ENCODE assay signal across 8 mouse cellular contexts in genomic region chr3:95105121-95105520, GRCm38 (mm10). TPM values are rescaled to one million over a fixed set of nuclear protein-coding genes. Genes with fewer than 3 reads are reported as not detected.
DNase-seq lines count a peak whose midpoint lies in the region; ATAC-seq and TF ChIP-seq lines count a peak whose summit lies in the region.

No protein-coding gene starts in this region.

- intact Hi-C loops in heart, postnatal 36 days (cut with DNase I): no loop called here

- H3K9me3 ChIP-seq in heart, embryonic 12.5 days (replicated peaks): no peaks in the 10 kb centered on the region
- no peaks in the 10 kb centered on the region for H3K9me3 ChIP-seq in ES-Bruce4 (replicated peaks; ENCODE audit: control insufficient read depth, insufficient read depth, low read length, poor library complexity, severe bottlenecking)
- H3K9me3 ChIP-seq in forebrain, embryonic 15.5 days: no peaks in the 10 kb centered on the region
- H3K9me3 ChIP-seq in limb, embryonic 15.5 days: no peaks in the 10 kb centered on the region

- no peak for DNase-seq in heart, postnatal 36 days
- no peak for DNase-seq in gastrocnemius, adult 8-10 months (ENCODE audit: low spot score in 2 of 2)
- DNase-seq in cerebellum, postnatal 4 days (ENCODE audit: low spot score in 2 of 2): no peak
- DNase-seq in thymus, adult 18-20 months: no peak

- TF ChIP-seq CTCF in ES-Bruce4 (IDR thresholded peaks at IDR 0.05; ENCODE audit: low read depth, low read length): no peak

- H3K9ac ChIP-seq in heart, embryonic 12.5 days: peak overlapping the region; percentile 85
- H3K9ac ChIP-seq in ES-Bruce4 (ENCODE audit: low read depth, poor library complexity, severe bottlenecking): peak overlapping the region; percentile 94
- H3K9ac ChIP-seq in forebrain, embryonic 15.5 days (replicated peaks): peak overlapping the region; percentile 86
- H3K9ac ChIP-seq in limb, embryonic 15.5 days: 0 out of 2 replicates have a peak overlapping the region, but pooled peaks have one; percentile 87

- peaks cover 23% of the 10 kb centered on the region for H3K4me1 ChIP-seq in heart, embryonic 12.5 days (replicated peaks)
- H3K4me1 ChIP-seq in ES-Bruce4 (ENCODE audit: control insufficient read depth, insufficient read depth, low read length): no peaks in the 10 kb centered on the region
- peaks cover 32% of the 10 kb centered on the region for H3K4me1 ChIP-seq in forebrain, embryonic 15.5 days
- H3K4me1 ChIP-seq in limb, embryonic 15.5 days: peaks cover 7% of the 10 kb centered on the region

- TF ChIP-seq POLR2A in ES-Bruce4 (IDR thresholded peaks at IDR 0.05; ENCODE audit: insufficient read depth, low read length): no peak

- H3K36me3 ChIP-seq in heart, embryonic 12.5 days: peaks cover 17% of the 10 kb centered on the region
- peaks cover 12% of the 10 kb centered on the region for H3K36me3 ChIP-seq in ES-Bruce4 (ENCODE audit: control insufficient read depth, insufficient read depth, low read length, poor library complexity, severe bottlenecking)
- H3K36me3 ChIP-seq in forebrain, embryonic 15.5 days: no peaks in the 10 kb centered on the region
- H3K36me3 ChIP-seq in limb, embryonic 15.5 days: peaks cover 10% of the 10 kb centered on the region; the same call in 1 of the 2 replicates

- H3K27me3 ChIP-seq in heart, embryonic 12.5 days (replicated peaks): no peaks in the 10 kb centered on the region
- no peaks in the 10 kb centered on the region for H3K27me3 ChIP-seq in ES-Bruce4 (ENCODE audit: control insufficient read depth, insufficient read depth, low read length, poor library complexity, severe bottlenecking)
- H3K27me3 ChIP-seq in forebrain, embryonic 15.5 days: no peaks in the 10 kb centered on the region
- no peaks in the 10 kb centered on the region for H3K27me3 ChIP-seq in limb, embryonic 15.5 days

- ATAC-seq in heart, embryonic 12.5 days (ENCODE audit: insufficient number of reproducible peaks, low FRiP score): no peak
- no peak for ATAC-seq in forebrain, embryonic 15.5 days (replicated peaks)
- no peak for ATAC-seq in limb, embryonic 15.5 days (ENCODE audit: insufficient number of reproducible peaks, low FRiP score, low TSS enrichment, low read depth)

- TF ChIP-seq EP300 in ES-Bruce4 (IDR thresholded peaks at IDR 0.05; ENCODE audit: insufficient read depth, low read depth, low read length): no peak

- H3K4me2 ChIP-seq in heart, embryonic 12.5 days: peak overlapping the region; percentile 88
- peak overlapping the region; percentile 80 for H3K4me2 ChIP-seq in forebrain, embryonic 15.5 days (replicated peaks)
- H3K4me2 ChIP-seq in limb, embryonic 15.5 days: peak overlapping the region; percentile 60

- peak overlapping the region; percentile 71 for H3K4me3 ChIP-seq in heart, embryonic 12.5 days
- H3K4me3 ChIP-seq in ES-Bruce4 (ENCODE audit: low read depth, low read length): peak overlapping the region; percentile 59
- peak overlapping the region; percentile 78 for H3K4me3 ChIP-seq in forebrain, embryonic 15.5 days
- H3K4me3 ChIP-seq in limb, embryonic 15.5 days: peak overlapping the region; percentile 93

- peak overlapping the region; percentile 86 for H3K27ac ChIP-seq in heart, embryonic 12.5 days (ENCODE audit: poor library complexity, severe bottlenecking)
- H3K27ac ChIP-seq in ES-Bruce4 (ENCODE audit: insufficient read depth, low read length): no peak overlapping the region
- H3K27ac ChIP-seq in forebrain, embryonic 15.5 days (replicated peaks): peak overlapping the region; percentile 90; the same call in 1 of the 2 replicates
- H3K27ac ChIP-seq in limb, embryonic 15.5 days: no peak overlapping the region

- 33% methylated on average over 4 of the region's 4 CpGs for WGBS in heart, embryonic 12.5 days
- 76% methylated on average over 4 of the region's 4 CpGs for WGBS in forebrain, embryonic 15.5 days
- WGBS in limb, embryonic 15.5 days: 55% methylated on average over 4 of the region's 4 CpGs

RNA-seq across cellular contexts. Expression of gene Pip5k1a, which starts 1.6 kb away (rescaled TPM):
- polyA plus RNA-seq in heart, embryonic 12.5 days (2016; fragmentation: Nextera tagmentation; extraction: Ambion mirVana): 18.2 and 18.5 TPM in 2 replicates
- total RNA-seq in heart, postnatal 36 days (2021): 10 to 100 TPM; 16.5 to 17.1 TPM
- polyA plus RNA-seq in ES-Bruce4 (2011; ENCODE audit: insufficient read depth, insufficient read length, low read depth, missing spikeins): 53.9 and 63.5 TPM in 2 replicates
- polyA plus RNA-seq in forebrain, embryonic 15.5 days (2015; fragmentation: Nextera tagmentation; extraction: Ambion mirVana): 20.5 and 21.6 TPM in 2 replicates
- polyA plus RNA-seq in limb, embryonic 15.5 days (2015; fragmentation: Nextera tagmentation; extraction: Ambion mirVana): 19.4 and 22.0 TPM in 2 replicates
- total RNA-seq in gastrocnemius, adult 8-10 months (2022): 10 to 100 TPM; 21.9 to 27.6 (median 24.7) TPM

RNA-seq across cellular contexts. Expression of gene Vps72, which starts 5.7 kb away (rescaled TPM):
- polyA plus RNA-seq in heart, embryonic 12.5 days (2016; fragmentation: Nextera tagmentation; extraction: Ambion mirVana): 96.7 and 103 TPM in 2 replicates
- total RNA-seq in heart, postnatal 36 days (2021): 10 to 100 TPM; 31.7 to 35.2 TPM
- 78.0 and 83.5 TPM in 2 replicates for polyA plus RNA-seq in ES-Bruce4 (2011; ENCODE audit: insufficient read depth, insufficient read length, low read depth, missing spikeins)
- 235 and 247 TPM in 2 replicates for polyA plus RNA-seq in forebrain, embryonic 15.5 days (2015; fragmentation: Nextera tagmentation; extraction: Ambion mirVana)
- polyA plus RNA-seq in limb, embryonic 15.5 days (2015; fragmentation: Nextera tagmentation; extraction: Ambion mirVana): 139 and 141 TPM in 2 replicates
- total RNA-seq in gastrocnemius, adult 8-10 months (2022): 10 to 100 TPM; 51.9 to 96.7 (median 73.1) TPM

RNA-seq across cellular contexts. Expression of gene Tmod4, which starts 19.2 kb away (rescaled TPM):
- polyA plus RNA-seq in heart, embryonic 12.5 days (2016; fragmentation: Nextera tagmentation; extraction: Ambion mirVana): 0.59 and 0.69 TPM in 2 replicates
- total RNA-seq in heart, postnatal 36 days (2021): 10 to 100 TPM; 17.6 to 29.1 TPM
- polyA plus RNA-seq in ES-Bruce4 (2011; ENCODE audit: insufficient read depth, insufficient read length, low read depth, missing spikeins): 0.90 TPM in 1 of 2 replicates, not detected in the other
- polyA plus RNA-seq in forebrain, embryonic 15.5 days (2015; fragmentation: Nextera tagmentation; extraction: Ambion mirVana): 0.74 and 1.1 TPM in 2 replicates
- 4.2 and 12.9 TPM in 2 replicates for polyA plus RNA-seq in limb, embryonic 15.5 days (2015; fragmentation: Nextera tagmentation; extraction: Ambion mirVana)
- total RNA-seq in gastrocnemius, adult 8-10 months (2022): 100 to 1,000 TPM; 688 to 884 (median 752) TPM

RNA-seq across cellular contexts. Expression of gene Scnm1, which starts 28.7 kb away (rescaled TPM):
- polyA plus RNA-seq in heart, embryonic 12.5 days (2016; fragmentation: Nextera tagmentation; extraction: Ambion mirVana): 48.6 and 52.7 TPM in 2 replicates
- total RNA-seq in heart, postnatal 36 days (2021): 10 to 100 TPM; 24.1 to 37.5 TPM
- polyA plus RNA-seq in ES-Bruce4 (2011; ENCODE audit: insufficient read depth, insufficient read length, low read depth, missing spikeins): 48.5 and 52.1 TPM in 2 replicates
- polyA plus RNA-seq in forebrain, embryonic 15.5 days (2015; fragmentation: Nextera tagmentation; extraction: Ambion mirVana): 105 and 108 TPM in 2 replicates
- 61.2 and 67.2 TPM in 2 replicates for polyA plus RNA-seq in limb, embryonic 15.5 days (2015; fragmentation: Nextera tagmentation; extraction: Ambion mirVana)
- total RNA-seq in gastrocnemius, adult 8-10 months (2022): 10 to 100 TPM; 24.9 to 37.2 (median 33.4) TPM

RNA-seq across cellular contexts. Expression of gene Lysmd1, which starts 28.8 kb away (rescaled TPM):
- polyA plus RNA-seq in heart, embryonic 12.5 days (2016; fragmentation: Nextera tagmentation; extraction: Ambion mirVana): 8.1 and 9.1 TPM in 2 replicates
- total RNA-seq in heart, postnatal 36 days (2021): 1 to 10 TPM; 5.8 to 6.5 TPM
- 4.0 and 5.7 TPM in 2 replicates for polyA plus RNA-seq in ES-Bruce4 (2011; ENCODE audit: insufficient read depth, insufficient read length, low read depth, missing spikeins)
- 39.8 and 42.2 TPM in 2 replicates for polyA plus RNA-seq in forebrain, embryonic 15.5 days (2015; fragmentation: Nextera tagmentation; extraction: Ambion mirVana)
- polyA plus RNA-seq in limb, embryonic 15.5 days (2015; fragmentation: Nextera tagmentation; extraction: Ambion mirVana): 17.9 and 18.5 TPM in 2 replicates
- total RNA-seq in gastrocnemius, adult 8-10 months (2022): 1 to 10 TPM; 6.3 to 8.2 (median 7.3) TPM

Comparison
In these comparisons a context has a peak if more than half of its experiments do, and no peak if none do; other contexts are left out.
1. H3K27ac ChIP-seq: peak in heart, embryonic 12.5 days (single experiment) and forebrain, embryonic 15.5 days (single experiment); none in ES-Bruce4 (single experiment) and limb, embryonic 15.5 days (single experiment).
2. Peak in every context shown above with its lines, with median percentiles within 50 percentile points of each other: H3K4me2 ChIP-seq, H3K4me3 ChIP-seq and H3K9ac ChIP-seq.